In genomic region chr8:45038350-45038749, GRCm38 (mm10) we compare ENCODE assay signal across 38 mouse cellular contexts. TPM values are rescaled to one million over a fixed set of nuclear protein-coding genes. Genes with fewer than 3 reads are reported as not detected.
A peak's percentile ranks its signal among the peaks of the same experiment; 100 is the strongest.
DNase-seq lines count a peak whose midpoint lies in the region; ATAC-seq and TF ChIP-seq lines count a peak whose summit lies in the region.
"Had no signal": no experiment of that assay in that cellular context is flagged by ENCODE, and none has a peak within 500 bp of the region (broad histone marks: within the 10 kb centered on the region; RNA-seq: fewer than 3 reads in every experiment).

No protein-coding gene starts in this region.

- no peaks in the 10 kb centered on the region for H3K27me3 ChIP-seq in limb, embryonic 14.5 days (ENCODE audit: control insufficient read depth, insufficient read depth, low read length)
- H3K27me3 ChIP-seq in limb, embryonic 10.5 days (ENCODE audit: low read depth, poor library complexity, severe bottlenecking), result no peaks in the 10 kb centered on the region
- H3K27me3 ChIP-seq: CH12.LX; embryonic facial prominence, embryonic 15.5 days; forebrain, embryonic 13.5 days; heart, embryonic 15.5 days; hindbrain, embryonic 13.5 days; liver, embryonic 15.5 days; midbrain, embryonic 13.5 days; neural tube, embryonic 13.5 days had no signal

- H3K4me3 ChIP-seq in limb, embryonic 14.5 days (replicated peaks; ENCODE audit: low read length), result no peak overlapping the region
- H3K4me3 ChIP-seq in limb, embryonic 10.5 days, result no peak overlapping the region
- H3K4me3 ChIP-seq: embryonic facial prominence, embryonic 10.5 days; embryonic facial prominence, embryonic 15.5 days; forebrain, embryonic 13.5 days; heart, embryonic 10.5 days; heart, embryonic 15.5 days; hindbrain, embryonic 13.5 days; liver, embryonic 15.5 days; midbrain, embryonic 13.5 days; neural tube, embryonic 13.5 days had no signal

- peak; percentile 34 for DNase-seq in adrenal gland, postnatal 14 days
- DNase-seq in adrenal gland, postnatal 4 days (ENCODE audit: low spot score in 2 of 2), result no peak
- DNase-seq in limb, embryonic 14.5 days (ENCODE audit: low spot score), result no peak
- DNase-seq in limb, embryonic 10.5 days (ENCODE audit: low spot score), result no peak
- peak; percentile 73 for DNase-seq in ZHBTc4 (ENCODE audit: low read depth, low spot score)
- DNase-seq in testis, postnatal 10 days (ENCODE audit: low spot score), result peak; percentile 66
- DNase-seq in right cerebral cortex, postnatal 25 days, result no peak
- DNase-seq: cerebellum, adult 8-10 months; cerebellum, postnatal 25 days; gastrocnemius, postnatal 14 days; heart, postnatal 36 days; kidney, adult 2 months; left cerebral cortex, postnatal 4 days; lung, embryonic 14.5 days; lung, postnatal 36 days; thymus, postnatal 4 days had no signal

- H3K36me3 ChIP-seq in limb, embryonic 14.5 days (ENCODE audit: control insufficient read depth, insufficient read depth, low read length), result peaks cover 98% of the 10 kb centered on the region
- peaks cover 100% of the 10 kb centered on the region for H3K36me3 ChIP-seq in limb, embryonic 10.5 days
- H3K36me3 ChIP-seq: G1E had no signal

- H3K9me3 ChIP-seq in limb, embryonic 14.5 days (ENCODE audit: control insufficient read depth, low read length), result no peaks in the 10 kb centered on the region
- H3K9me3 ChIP-seq in limb, embryonic 10.5 days (replicated peaks), result no peaks in the 10 kb centered on the region
- H3K9me3 ChIP-seq: embryonic facial prominence, embryonic 10.5 days; embryonic facial prominence, embryonic 15.5 days; forebrain, embryonic 13.5 days; heart, embryonic 10.5 days; heart, embryonic 15.5 days; midbrain, embryonic 13.5 days; neural tube, embryonic 13.5 days had no signal

- no peak overlapping the region for H3K4me2 ChIP-seq in limb, embryonic 14.5 days (replicated peaks; ENCODE audit: low read depth, low read length, severe bottlenecking)
- H3K4me2 ChIP-seq: embryonic facial prominence, embryonic 15.5 days; forebrain, embryonic 13.5 days; heart, embryonic 15.5 days; hindbrain, embryonic 13.5 days; liver, embryonic 15.5 days; lung, embryonic 14.5 days; midbrain, embryonic 13.5 days; neural tube, embryonic 13.5 days had no signal

- H3K9ac ChIP-seq in limb, embryonic 14.5 days (ENCODE audit: low read depth, low read length, severe bottlenecking), result no peak overlapping the region
- H3K9ac ChIP-seq: embryonic facial prominence, embryonic 15.5 days; forebrain, embryonic 13.5 days; heart, embryonic 15.5 days; hindbrain, embryonic 13.5 days; liver, embryonic 15.5 days; lung, embryonic 14.5 days; midbrain, embryonic 13.5 days; neural tube, embryonic 13.5 days had no signal

- no peaks in the 10 kb centered on the region for H3K4me1 ChIP-seq in limb, embryonic 14.5 days (ENCODE audit: control insufficient read depth, insufficient read depth, low read length)
- H3K4me1 ChIP-seq in limb, embryonic 10.5 days, result no peaks in the 10 kb centered on the region
- H3K4me1 ChIP-seq: embryonic facial prominence, embryonic 10.5 days; embryonic facial prominence, embryonic 15.5 days; forebrain, embryonic 13.5 days; heart, embryonic 10.5 days; heart, embryonic 15.5 days; hindbrain, embryonic 13.5 days; liver, embryonic 15.5 days; midbrain, embryonic 13.5 days; neural tube, embryonic 13.5 days had no signal

- 87% methylated on average over 15 of the region's 15 CpGs for WGBS in limb, embryonic 14.5 days
- 80% methylated on average over 15 of the region's 15 CpGs for WGBS in limb, embryonic 10.5 days

- TF ChIP-seq POLR2A in limb, embryonic 14.5 days (IDR thresholded peaks at IDR 0.05; ENCODE audit: borderline replicate concordance, extremely low read depth, insufficient read depth, insufficient read length), result no peak

- H3K27ac ChIP-seq in limb, embryonic 14.5 days (replicated peaks; ENCODE audit: low read depth, low read length), result no peak overlapping the region
- no peak overlapping the region for H3K27ac ChIP-seq in limb, embryonic 10.5 days
- H3K27ac ChIP-seq: embryonic facial prominence, embryonic 10.5 days; embryonic facial prominence, embryonic 15.5 days; forebrain, embryonic 13.5 days; heart, embryonic 10.5 days; heart, embryonic 15.5 days; hindbrain, embryonic 13.5 days; liver, embryonic 15.5 days; midbrain, embryonic 13.5 days; neural tube, embryonic 13.5 days had no signal

- ATAC-seq in limb, embryonic 14.5 days (ENCODE audit: low FRiP score, low read depth), result peak; percentile 54; the same call in 1 of the 2 replicates
- ATAC-seq: forebrain, embryonic 13.5 days; midbrain, embryonic 13.5 days had no signal

RNA-seq across cellular contexts. Expression of gene Mtnr1a, which starts 30.6 kb away (rescaled TPM):
- not detected in 2 replicates for total RNA-seq in adrenal gland, postnatal 14 days (2021)
- total RNA-seq in adrenal gland, postnatal 4 days (2021), result under 1 TPM in 1 of 2 experiments, not detected in 1; 0.36 TPM
- 0.26 and 0.36 TPM in 2 replicates for polyA plus RNA-seq in limb, embryonic 14.5 days (2012; rRNA removed)
- 0.12 TPM in 1 of 2 replicates, not detected in the other for polyA plus RNA-seq in limb, embryonic 14.5 days (2014; fragmentation: Nextera tagmentation; extraction: Ambion mirVana)
- 0.23 TPM in 1 of 2 replicates, not detected in the other for polyA plus RNA-seq in limb, embryonic 10.5 days (2016; fragmentation: Nextera tagmentation; extraction: Ambion mirVana)
- total RNA-seq: adrenal gland, adult 18-20 months; adrenal gland, postnatal 36 days; CH12.LX; G1E; gastrocnemius, postnatal 14 days; granulocyte monocyte progenitor cell, adult 5-6 weeks; heart, postnatal 36 days; layer of hippocampus, adult 8-10 months; layer of hippocampus, postnatal 25 days; left cerebral cortex, adult 8-10 months; left cerebral cortex, postnatal 4 days; megakaryocyte, adult 5-6 weeks had no signal
- polyA plus RNA-seq: C2C12; embryonic facial prominence, embryonic 15.5 days; G1E; heart, embryonic 15.5 days; kidney, adult 2 months; kidney, embryonic 16.5 days; liver, embryonic 15.5 days; stomach, embryonic 14.5 days; thymus, postnatal 0 days had no signal

Comparison
In these comparisons a context has a peak if more than half of its experiments do, and no peak if none do; other contexts are left out.
1. DNase-seq: peak in adrenal gland, postnatal 14 days (single experiment), ZHBTc4 (single experiment) and testis, postnatal 10 days (single experiment); none in adrenal gland, postnatal 4 days (0 of 2), limb, embryonic 14.5 days (single experiment), limb, embryonic 10.5 days (single experiment) and right cerebral cortex, postnatal 25 days (single experiment).